Mouse (Mus musculus): ENCODE measurements around the gene Zbtb39. TPM values are rescaled to one million over a fixed set of nuclear protein-coding genes. Genes with fewer than 3 reads are reported as not detected.

The Zbtb39 gene
- total RNA-seq (2021): 1 to 10 TPM; 4.8 to 5.3 TPM
- long read RNA-seq, experiment 1: 0 reads
- long read RNA-seq, experiment 2, full-length matches to known transcripts: 1 of 2 reads
- long read RNA-seq, experiment 2, partial matches to known transcripts: 0 of 2 reads
- long read RNA-seq, experiment 2, other reads (novel, unspliced or antisense): 1 of 2 reads

- peak; percentile 75 for DNase-seq
Observed at GRCm38 (mm10) chr10:127739083-127739660, at the start of gene Zbtb39. Gene Zbtb39 (plus strand): TSS chr10:127739538.

DNA sequence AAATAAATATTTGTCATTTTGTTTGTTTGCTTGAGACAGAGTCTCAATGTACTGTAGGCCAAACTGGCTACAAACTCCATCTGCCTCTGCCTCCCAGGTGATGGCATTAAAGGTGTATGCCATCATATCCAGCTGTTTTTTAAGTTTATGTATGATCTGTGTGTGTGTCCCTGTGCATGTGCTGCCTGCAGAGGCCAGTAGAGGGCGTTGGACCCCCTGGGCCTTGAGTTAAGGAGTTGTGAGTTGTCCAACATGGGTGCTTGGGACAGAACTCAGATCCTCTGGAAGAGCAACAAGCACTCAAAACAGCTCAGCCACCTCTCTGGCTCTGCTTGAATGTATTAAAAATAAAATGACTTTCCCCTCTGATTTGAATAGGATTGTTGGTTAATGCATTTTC is 48.3 kb upstream of the Zbtb39 start:
- no peak for DNase-seq

DNA sequence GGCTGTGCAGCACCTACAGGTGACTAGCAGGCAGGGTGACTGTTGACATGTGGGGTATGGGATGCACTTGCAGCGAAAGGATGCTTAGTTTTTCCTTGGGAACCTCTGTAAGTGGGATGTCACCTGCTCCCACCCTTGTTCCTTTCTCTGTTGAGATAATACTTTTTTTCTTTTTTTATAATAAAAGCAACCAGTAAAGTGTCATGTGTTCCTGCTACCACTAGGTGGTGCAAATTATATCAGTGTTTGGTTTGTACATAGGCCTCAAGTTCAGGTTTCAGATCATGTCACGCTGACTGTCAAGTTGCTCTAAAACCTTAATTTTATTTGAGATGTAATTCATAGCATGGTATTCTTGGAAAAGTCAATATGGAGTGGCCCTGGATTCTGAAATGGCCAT is 44.7 kb upstream of the Zbtb39 start:
- no peak for DNase-seq

DNA sequence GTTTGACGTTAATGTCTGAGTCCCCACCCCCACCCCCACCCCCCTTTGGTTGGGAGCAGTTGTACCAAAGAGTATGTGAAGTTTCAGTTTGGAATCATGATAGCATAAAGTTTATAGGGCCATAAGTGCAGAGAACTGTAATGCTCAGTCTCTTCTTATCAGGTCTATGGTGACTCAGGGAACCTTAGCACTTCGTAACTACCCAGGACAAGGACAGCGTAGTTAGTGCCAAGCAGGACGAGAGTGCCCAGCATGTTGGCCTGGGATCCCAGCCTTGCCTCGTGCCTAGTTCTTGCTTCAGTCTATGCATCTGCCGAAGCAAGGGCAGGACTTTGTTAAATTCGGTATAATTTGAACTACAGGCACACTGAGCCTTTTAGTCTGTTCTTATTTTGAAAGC is 43.6 kb upstream of the Zbtb39 start:
- no peak for DNase-seq

DNA sequence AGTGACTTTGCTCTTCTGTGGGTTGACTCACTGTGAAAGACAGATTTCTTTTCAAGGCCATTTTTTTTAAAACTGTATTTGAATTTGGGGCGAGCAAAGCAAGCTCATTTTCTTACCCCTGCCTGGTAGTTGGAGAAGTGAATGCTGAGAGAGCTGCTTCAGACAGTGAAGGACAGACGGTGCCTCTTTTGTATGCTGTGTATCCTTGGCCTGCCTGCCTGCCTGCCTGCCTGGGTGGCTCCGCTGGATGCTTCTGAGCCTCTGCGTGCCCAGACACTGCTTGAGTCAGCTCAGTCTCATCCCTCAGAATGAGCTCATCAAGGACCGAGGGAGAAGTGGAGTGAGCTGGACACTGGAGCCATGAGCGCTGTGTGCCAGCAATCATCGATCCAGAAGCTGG is 40.4 kb upstream of the Zbtb39 start:
- DNase-seq: no peak

- no peak for DNase-seq
Observed at GRCm38 (mm10) chr10:127703299-127703698, 36.0 kb upstream of the Zbtb39 start.

- DNase-seq: no peak
Observed at GRCm38 (mm10) chr10:127704293-127704692, 35.0 kb upstream of the Zbtb39 start.

DNA sequence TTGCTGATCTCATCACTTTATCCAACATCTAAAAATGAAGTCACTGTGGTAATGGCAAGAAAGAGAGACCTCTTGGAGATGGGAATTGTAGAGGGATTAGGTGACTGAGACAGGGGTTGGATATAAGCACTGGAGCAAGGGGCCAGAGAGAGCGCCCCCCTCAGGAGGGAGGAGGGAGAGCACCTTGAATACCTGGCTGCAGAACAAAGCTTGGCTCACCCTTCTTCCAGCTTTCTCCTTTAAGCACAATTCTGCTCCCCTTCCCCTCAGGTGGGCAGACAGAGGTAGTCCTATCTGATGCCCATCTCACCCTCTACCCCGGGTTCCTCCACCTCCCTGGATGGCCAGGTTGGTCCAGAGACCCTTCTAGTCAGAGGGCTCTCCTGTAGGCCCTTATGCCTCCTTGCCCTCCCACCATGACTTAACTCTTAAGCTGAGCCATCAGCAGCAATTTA is 34.5 kb upstream of the Zbtb39 start, which contains the start of gene Myo1a:
Myo1a (plus strand) TSS at position 405 of the 455 bp plus-strand sequence.
- DNase-seq: no peak

GRCm38 (mm10) chr10:127705783-127706182 is 33.6 kb upstream of the Zbtb39 start:
- no peak for DNase-seq

DNA sequence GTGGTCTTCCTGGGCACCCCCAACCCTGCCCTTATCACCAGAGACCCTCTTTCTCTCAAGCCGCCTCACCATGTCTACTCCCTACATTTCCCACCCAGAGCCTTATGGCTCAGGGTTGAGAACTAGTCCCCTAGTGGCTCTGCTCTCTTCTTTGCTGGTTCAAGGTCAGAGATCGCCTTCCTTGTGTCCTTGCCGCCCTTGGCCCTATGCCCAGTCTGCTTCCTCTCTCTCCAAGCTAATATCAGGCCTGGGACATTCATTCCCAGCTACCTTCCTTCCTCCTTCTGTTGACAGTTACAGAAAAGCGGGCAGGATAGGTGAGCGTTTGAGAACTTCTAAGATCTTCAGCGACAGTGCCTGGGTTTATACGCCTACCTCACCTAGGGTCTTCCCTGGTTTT is 31.6 kb upstream of the Zbtb39 start:
- no peak for DNase-seq

DNA sequence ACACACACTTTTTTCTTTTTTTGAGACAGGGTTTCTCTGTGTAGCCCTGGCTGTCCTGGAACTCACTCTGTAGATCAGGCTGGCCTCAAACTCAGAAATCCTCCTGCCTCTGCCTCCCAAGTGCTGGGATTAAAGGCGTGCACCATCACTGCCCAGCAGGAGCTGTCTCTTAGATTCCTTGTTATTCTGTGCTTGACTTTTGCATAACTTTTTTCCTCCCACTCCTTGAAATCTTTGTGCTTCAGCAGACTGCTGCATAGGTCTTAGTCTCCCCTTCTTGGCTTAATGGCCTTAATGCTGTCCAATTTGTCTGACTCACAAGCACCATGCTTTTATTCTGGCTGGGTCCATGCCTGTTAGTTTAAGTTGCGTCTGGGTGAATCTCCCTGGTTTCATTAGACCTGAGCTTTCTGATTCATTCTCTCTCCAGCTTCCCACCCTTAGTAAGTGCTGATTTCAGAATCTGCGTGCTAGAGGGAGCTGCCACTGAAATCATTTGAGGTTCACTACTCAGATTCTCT is 30.4 kb upstream of the Zbtb39 start:
- DNase-seq: no peak

- DNase-seq: no peak
Observed at GRCm38 (mm10) chr10:127710331-127710730, 29.0 kb upstream of the Zbtb39 start.

- DNase-seq: no peak
Observed at GRCm38 (mm10) chr10:127712736-127713135, 26.6 kb upstream of the Zbtb39 start.

- DNase-seq: no peak
Observed at GRCm38 (mm10) chr10:127721671-127722418, 17.5 kb upstream of the Zbtb39 start.

GRCm38 (mm10) chr10:127724178-127724577 is 15.2 kb upstream of the Zbtb39 start, which contains the start of gene Tac2:
Gene Tac2 (plus strand): TSS chr10:127724478.
- DNase-seq: no peak

DNA sequence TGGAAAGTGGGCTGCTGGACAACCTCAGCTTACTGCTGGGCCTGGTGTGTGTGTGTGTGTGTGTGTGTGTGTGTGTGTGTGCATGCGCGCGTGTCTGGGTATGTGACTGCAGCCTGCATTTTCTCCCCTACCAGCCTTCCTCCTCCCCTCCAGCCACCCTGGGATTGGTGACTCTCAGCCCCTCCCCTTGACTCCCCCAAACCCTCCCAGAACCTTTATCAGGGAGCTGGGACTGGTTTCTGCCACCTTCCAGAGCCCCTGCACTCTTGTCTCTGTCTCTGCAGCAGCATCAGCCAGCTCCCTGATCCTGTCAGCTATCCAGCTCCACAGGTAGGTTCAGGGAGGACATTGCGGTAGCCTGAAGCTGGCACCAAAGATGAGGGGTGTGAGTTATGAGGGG is 14.2 kb upstream of the Zbtb39 start:
- no peak for DNase-seq

DNA sequence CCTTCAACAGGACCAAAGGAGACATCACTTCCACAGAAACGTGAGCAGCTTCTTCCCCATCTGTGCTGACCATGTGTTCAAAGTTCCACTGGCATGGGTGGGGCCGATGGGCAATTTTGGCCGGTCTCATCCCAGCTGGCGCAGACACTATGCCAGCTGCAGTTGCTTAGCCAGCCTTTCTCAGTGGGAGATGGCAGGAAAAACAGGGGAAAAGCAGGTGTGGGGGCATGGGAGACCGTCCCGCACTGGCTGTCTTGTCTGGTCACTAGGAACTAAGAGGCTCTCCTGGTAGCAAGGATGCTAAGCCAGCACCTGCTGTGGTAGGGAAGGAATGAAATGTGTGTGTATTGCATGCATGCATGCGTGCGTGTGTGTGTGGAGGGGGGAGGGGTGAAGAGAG is 10.9 kb upstream of the Zbtb39 start:
- no peak for DNase-seq

DNA sequence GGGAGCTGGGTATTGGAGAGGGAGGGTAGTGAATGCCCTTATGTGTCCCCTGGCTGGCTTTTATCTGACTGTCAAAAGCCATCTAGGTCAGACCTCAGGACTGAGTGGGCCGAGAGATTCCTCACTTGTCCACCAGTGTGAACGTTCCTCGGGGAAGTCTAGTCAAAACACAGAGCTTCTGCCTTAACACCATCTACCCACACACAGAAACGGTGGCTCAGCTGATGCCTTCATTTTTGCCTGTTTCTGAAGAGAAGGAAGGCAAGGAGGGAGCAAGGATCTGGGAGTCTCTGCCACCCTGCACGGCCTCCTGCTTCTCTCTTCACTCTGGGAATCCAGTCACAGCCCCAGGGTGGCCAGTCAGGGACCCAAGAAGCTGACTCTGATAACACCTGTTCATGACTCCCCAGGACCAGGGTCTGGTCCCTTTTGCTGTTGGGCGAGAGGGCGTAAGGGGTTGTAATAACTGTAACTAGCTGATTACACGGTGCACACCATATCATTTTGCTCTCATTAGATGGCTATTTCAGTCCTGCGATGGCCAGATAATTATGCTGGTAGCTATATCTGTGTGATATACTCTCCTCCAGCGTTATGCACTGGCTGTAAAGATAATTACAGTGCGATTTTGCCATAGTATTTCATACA is 8.9 kb upstream of the Zbtb39 start:
- no peak for DNase-seq

DNA sequence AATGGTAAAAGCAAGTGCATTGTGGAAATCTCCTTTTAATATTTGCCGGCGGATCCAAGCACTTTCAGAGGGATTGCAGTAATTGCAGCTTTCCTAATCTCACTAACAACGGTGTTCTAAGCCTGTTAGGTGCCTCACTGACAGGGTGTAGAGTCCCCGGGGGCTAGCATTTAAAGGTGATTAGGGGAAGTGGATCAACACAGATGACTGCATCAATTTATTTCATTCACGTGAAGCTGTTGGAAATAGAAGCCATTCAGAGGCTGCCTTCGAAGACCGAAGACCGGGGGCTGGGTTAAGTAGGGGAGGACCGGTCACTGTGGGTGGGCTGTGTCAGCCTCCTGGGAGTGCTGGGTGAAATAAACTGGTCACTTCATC is 8.4 kb upstream of the Zbtb39 start:
- DNase-seq: no peak

DNA sequence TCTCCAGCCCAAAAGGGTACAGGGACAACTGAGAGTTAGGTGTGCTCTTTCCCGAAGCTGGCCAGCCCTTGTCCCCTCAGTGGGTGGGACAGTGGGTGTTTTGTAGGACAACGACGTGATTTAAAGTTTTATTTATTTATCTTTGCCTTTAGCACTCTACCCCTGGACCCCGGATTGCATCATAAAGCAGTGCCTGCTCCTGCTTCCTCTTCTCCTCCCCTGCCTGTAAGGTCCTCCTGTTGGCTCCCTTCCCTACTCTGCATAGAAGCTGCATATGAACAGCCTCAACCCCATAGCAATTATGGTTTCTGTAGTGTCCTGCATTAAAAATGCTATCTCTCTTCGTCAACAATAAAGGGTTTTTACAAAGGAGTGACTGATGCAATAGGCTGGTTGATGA is 7.9 kb upstream of the Zbtb39 start:
- no peak for DNase-seq

GRCm38 (mm10) chr10:127734434-127734833 is 4.9 kb upstream of the Zbtb39 start:
- DNase-seq: no peak

GRCm38 (mm10) chr10:127736266-127736665 is 3.1 kb upstream of the Zbtb39 start:
- DNase-seq: no peak

DNA sequence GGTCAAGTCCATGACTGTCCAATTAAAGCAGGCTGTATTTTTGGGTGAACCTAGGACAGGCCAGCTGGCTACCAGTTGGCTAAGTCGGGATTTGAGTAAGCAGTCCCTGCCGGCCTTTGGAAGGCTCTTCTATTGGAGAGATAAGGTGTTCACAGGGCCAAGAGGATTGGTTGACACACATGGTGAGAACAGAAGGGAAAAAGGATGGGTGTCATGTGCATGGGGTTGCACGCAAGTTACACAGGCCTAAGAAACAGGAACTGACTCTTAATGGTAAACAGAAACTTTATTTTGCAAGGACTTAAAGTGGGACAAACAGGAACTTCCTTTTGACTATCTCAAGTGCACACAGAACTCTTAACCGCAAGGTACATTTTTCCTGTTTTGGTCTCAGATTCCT is 2.4 kb upstream of the Zbtb39 start:
- DNase-seq: no peak

Measured in gastrocnemius, postnatal 25 days (tissue).